Mouse (Mus musculus) colon, adult 2 months (tissue): Measurements from ENCODE around the gene Ino80d. TPM values are rescaled to one million over a fixed set of nuclear protein-coding genes. Genes with fewer than 3 reads are reported as not detected.

ENCODE experiments used
- polyA plus RNA-seq: library from polyadenylated mRNA; depleted of rRNA; stranded (reverse); fragments of >200 nt; gene quantifications from 2 replicates; pipeline ENCODE4 v1.2.3, GENCODE M21; 2012; rRNA removed

Gene Ino80d
- polyA plus RNA-seq = 9.5 and 11.1 TPM in 2 replicates

GRCm38 (mm10) chr1:63114136-63114781, at the start of gene Ino80d:
Gene Ino80d (minus strand): TSS chr1:63114667.

Other genes starting within 250 kb of the Ino80d start
- 495 and 510 TPM in 2 replicates for gene Eef1b2, start 62.2 kb upstream of the Ino80d start, polyA plus RNA-seq
- 27.6 and 29.2 TPM in 2 replicates for gene Ndufs1, start 62.2 kb upstream of the Ino80d start, polyA plus RNA-seq
- gene Gpr1, start 99.9 kb upstream of the Ino80d start, polyA plus RNA-seq = not detected in 2 replicates
- 0.01 and 0.02 TPM in 2 replicates for gene Zdbf2, start 158.6 kb upstream of the Ino80d start, polyA plus RNA-seq